Mouse (Mus musculus) T-helper 2 cell (primary cell): ENCODE measurements around the gene Sh3pxd2a.
"Not testable (repeated sequence)": the region's sequence is repeated elsewhere in the genome, so short reads cannot be mapped to it uniquely, and the experiment has no call there.

Source experiments
- in situ Hi-C: fragments of 300-600 bp; cut with MboI, MseI; formaldehyde crosslinking; loops from one replicate; pipeline ENCODE4 v1.15.1; 2025; ENCODE audit warnings: high pct_unique_total_duplicates

Sh3pxd2a gene

GRCm38 (mm10) chr19:47410301-47410700, 53.9 kb downstream of the Sh3pxd2a start:
- in situ Hi-C loops, result loop anchor here (5.0 kb wide), 1 partner anchor 98 kb away; no protein-coding TSS in a partner anchor

GRCm38 (mm10) chr19:47409142-47409541, 55.1 kb downstream of the Sh3pxd2a start:
- in situ Hi-C loops, result no loop called here

- in situ Hi-C loops, result no loop called here
Measured at GRCm38 (mm10) chr19:47408656-47409055, 55.5 kb downstream of the Sh3pxd2a start.

GRCm38 (mm10) chr19:47407332-47407731, 56.9 kb downstream of the Sh3pxd2a start:
- in situ Hi-C loops, result no loop called here

- in situ Hi-C loops, result no loop called here
Measured at GRCm38 (mm10) chr19:47406524-47406923, 57.7 kb downstream of the Sh3pxd2a start.

- in situ Hi-C loops, result no loop called here
Measured at GRCm38 (mm10) chr19:47405548-47405947, 58.7 kb downstream of the Sh3pxd2a start.

GRCm38 (mm10) chr19:47403391-47404379, 60.5 kb downstream of the Sh3pxd2a start:
- in situ Hi-C loops, result no loop called here

GRCm38 (mm10) chr19:47402976-47403375, 61.2 kb downstream of the Sh3pxd2a start:
- in situ Hi-C loops, result no loop called here

GRCm38 (mm10) chr19:47402544-47402943, 61.7 kb downstream of the Sh3pxd2a start:
- in situ Hi-C loops, result no loop called here

- in situ Hi-C loops, result no loop called here
Measured at GRCm38 (mm10) chr19:47399709-47400108, 64.5 kb downstream of the Sh3pxd2a start.

GRCm38 (mm10) chr19:47399029-47399428, 65.2 kb downstream of the Sh3pxd2a start:
- in situ Hi-C loops, result no loop called here

GRCm38 (mm10) chr19:47397882-47398671, 66.1 kb downstream of the Sh3pxd2a start:
- in situ Hi-C loops, result no loop called here

GRCm38 (mm10) chr19:47395338-47395737, 68.9 kb downstream of the Sh3pxd2a start:
- in situ Hi-C loops, result no loop called here

GRCm38 (mm10) chr19:47394781-47395180, 69.4 kb downstream of the Sh3pxd2a start:
- in situ Hi-C loops, result not testable (repeated sequence)

- in situ Hi-C loops, result no loop called here
Measured at GRCm38 (mm10) chr19:47390878-47391277, 73.3 kb downstream of the Sh3pxd2a start.

GRCm38 (mm10) chr19:47387887-47388286, 76.3 kb downstream of the Sh3pxd2a start:
- in situ Hi-C loops, result no loop called here

GRCm38 (mm10) chr19:47387395-47387794, 76.8 kb downstream of the Sh3pxd2a start:
- in situ Hi-C loops, result no loop called here

- in situ Hi-C loops, result no loop called here
Measured at GRCm38 (mm10) chr19:47385971-47386370, 78.2 kb downstream of the Sh3pxd2a start.

GRCm38 (mm10) chr19:47384639-47385038, 79.6 kb downstream of the Sh3pxd2a start:
- in situ Hi-C loops, result no loop called here

- in situ Hi-C loops, result no loop called here
Measured at GRCm38 (mm10) chr19:47384036-47384435, 80.2 kb downstream of the Sh3pxd2a start.

- in situ Hi-C loops, result no loop called here
Measured at GRCm38 (mm10) chr19:47382268-47382667, 81.9 kb downstream of the Sh3pxd2a start.

- in situ Hi-C loops, result no loop called here
Measured at GRCm38 (mm10) chr19:47381011-47381410, 83.2 kb downstream of the Sh3pxd2a start.
